Comparison of ENCODE assay signal across 34 mouse cellular contexts in the genomic region with DNA sequence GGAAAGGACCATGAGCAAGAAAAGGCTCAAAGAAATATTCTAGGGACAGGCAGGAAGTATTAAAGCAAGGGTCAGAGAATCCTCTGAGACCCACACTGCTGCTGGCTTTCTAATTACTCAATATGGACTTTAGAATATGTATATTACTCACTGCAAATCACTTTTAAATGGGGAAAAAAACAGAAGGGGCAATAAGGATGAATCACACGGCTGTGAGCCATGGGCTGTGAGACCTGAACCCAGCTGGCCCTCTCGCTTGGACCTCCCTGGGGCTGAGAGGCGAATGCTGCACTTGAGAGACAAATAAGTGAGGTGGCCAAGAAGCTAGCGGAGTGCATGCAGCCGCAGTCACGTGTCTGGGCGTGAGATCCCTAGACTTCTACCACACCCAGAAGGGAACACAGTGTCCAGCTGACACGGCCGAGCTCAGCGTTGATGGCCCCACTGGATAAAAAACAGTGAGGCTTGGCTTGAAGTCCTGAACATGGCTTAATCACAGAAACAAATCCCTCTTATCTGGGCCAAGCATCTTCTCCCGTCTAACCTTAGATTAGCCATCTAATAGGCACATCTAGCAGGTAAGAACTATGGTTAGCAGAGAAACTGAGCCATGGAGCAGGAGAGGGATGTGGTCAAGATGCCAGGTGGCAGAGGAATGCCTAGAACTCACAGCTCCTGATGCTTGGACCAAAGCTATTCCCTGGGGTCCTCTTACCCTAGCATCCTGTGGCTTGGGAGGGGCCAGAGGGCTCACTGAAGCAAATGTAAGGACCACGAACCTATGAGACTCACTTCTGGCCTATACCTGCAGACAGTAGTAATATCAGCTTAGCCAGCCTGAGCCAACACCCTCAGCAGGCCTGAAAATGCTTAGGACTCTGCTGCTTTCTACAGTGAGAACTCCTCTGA. TPM values are rescaled to one million over a fixed set of nuclear protein-coding genes. Genes with fewer than 3 reads are reported as not detected.
DNase-seq lines count a peak whose midpoint lies in the region; ATAC-seq lines count a peak whose summit lies in the region.
"Had no signal": no experiment of that assay in that cellular context is flagged by ENCODE, and none has a peak within 500 bp of the region (broad histone marks: within the 10 kb centered on the region; RNA-seq: fewer than 3 reads in every experiment).

No protein-coding gene starts in this region.

- no peaks in the 10 kb centered on the region for H3K4me1 ChIP-seq in hindbrain, embryonic 11.5 days (replicated peaks; ENCODE audit: control insufficient read depth, insufficient read depth, low read length)
- H3K4me1 ChIP-seq: embryonic facial prominence, embryonic 10.5 days; forebrain, embryonic 15.5 days; heart, embryonic 13.5 days; limb, embryonic 12.5 days; midbrain, embryonic 12.5 days had no signal

- H3K9ac ChIP-seq in hindbrain, embryonic 11.5 days (ENCODE audit: low read depth, low read length) = no peak overlapping the region
- H3K9ac ChIP-seq: forebrain, embryonic 15.5 days; heart, embryonic 13.5 days; limb, embryonic 12.5 days; liver, postnatal 0 days; midbrain, embryonic 12.5 days had no signal

- 88% methylated on average over 12 of the region's 12 CpGs for WGBS in hindbrain, embryonic 11.5 days

- no peak overlapping the region for H3K4me3 ChIP-seq in hindbrain, embryonic 11.5 days (ENCODE audit: low read depth, low read length)
- H3K4me3 ChIP-seq: embryonic facial prominence, embryonic 10.5 days; forebrain, embryonic 15.5 days; heart, embryonic 13.5 days; limb, embryonic 12.5 days; midbrain, embryonic 12.5 days had no signal

- H3K27me3 ChIP-seq in hindbrain, embryonic 11.5 days (ENCODE audit: control insufficient read depth, insufficient read depth, low read length) = no peaks in the 10 kb centered on the region
- H3K27me3 ChIP-seq: forebrain, embryonic 15.5 days; heart, embryonic 13.5 days; limb, embryonic 12.5 days; midbrain, embryonic 12.5 days had no signal

- 0 out of 2 replicates have a peak, but pooled peaks cover 2% of the 10 kb centered on the region for H3K36me3 ChIP-seq in hindbrain, embryonic 11.5 days (ENCODE audit: control insufficient read depth, insufficient read depth, low read length)

- intact Hi-C loops in gastrocnemius, postnatal 14 days (cut with DNase I; ENCODE audit: low total_unique reads) = no loop called here
- intact Hi-C loops in heart, postnatal 36 days (cut with DNase I) = no loop called here

- H3K4me2 ChIP-seq in hindbrain, embryonic 11.5 days (replicated peaks; ENCODE audit: low read depth, low read length) = no peak overlapping the region
- H3K4me2 ChIP-seq: forebrain, embryonic 15.5 days; heart, embryonic 13.5 days; limb, embryonic 12.5 days; liver, embryonic 11.5 days; midbrain, embryonic 12.5 days had no signal

- ATAC-seq in hindbrain, embryonic 11.5 days (ENCODE audit: low FRiP score) = no peak
- ATAC-seq: forebrain, embryonic 15.5 days; hindbrain, postnatal 0 days; liver, postnatal 0 days; lung, postnatal 0 days had no signal

- H3K9me3 ChIP-seq in hindbrain, embryonic 11.5 days (ENCODE audit: control insufficient read depth, low read length) = no peaks in the 10 kb centered on the region
- H3K9me3 ChIP-seq: embryonic facial prominence, embryonic 10.5 days; forebrain, embryonic 15.5 days; heart, embryonic 13.5 days; limb, embryonic 12.5 days; midbrain, embryonic 12.5 days had no signal

- DNase-seq in urinary bladder, postnatal 36 days (ENCODE audit: low spot score in 2 of 2) = peak; percentile 16 to 59
- DNase-seq in urinary bladder, postnatal 4 days (ENCODE audit: low spot score in 2 of 2) = no peak
- peak; percentile 77 for DNase-seq in gastrocnemius, postnatal 14 days
- peak; percentile 28 to 31 for DNase-seq in heart, postnatal 36 days
- DNase-seq in layer of hippocampus, postnatal 14 days (ENCODE audit: low spot score in 2 of 2) = no peak
- no peak for DNase-seq in lung, postnatal 36 days
- no peak for DNase-seq in hindbrain, embryonic 11.5 days (ENCODE audit: low spot score)
- DNase-seq: adrenal gland, adult 2 months; cerebellum, adult 11-12 months; cerebellum, postnatal 10 days; kidney, adult 18-20 months; kidney, postnatal 10 days; liver, postnatal 0 days; thymus, postnatal 25 days had no signal

- H3K27ac ChIP-seq in hindbrain, embryonic 11.5 days (ENCODE audit: low read depth, low read length) = no peak overlapping the region
- H3K27ac ChIP-seq: embryonic facial prominence, embryonic 10.5 days; forebrain, embryonic 15.5 days; heart, embryonic 13.5 days; hindbrain, postnatal 0 days; limb, embryonic 12.5 days; midbrain, embryonic 12.5 days had no signal

RNA-seq across cellular contexts. Expression of a gene that starts 11.9 kb away (rescaled TPM):
- total RNA-seq in gastrocnemius, postnatal 14 days (2021) = 1 to 10 TPM; 6.0 to 6.2 TPM
- 1 to 10 TPM; 6.9 to 7.0 TPM for total RNA-seq in heart, postnatal 36 days (2021)
- 10 to 100 TPM; 18.2 to 19.6 TPM for total RNA-seq in layer of hippocampus, postnatal 14 days (2021)
- polyA plus RNA-seq in hindbrain, embryonic 11.5 days (2014; fragmentation: Nextera tagmentation; extraction: Ambion mirVana) = 36.0 and 37.4 TPM in 2 replicates

RNA-seq across cellular contexts. Expression of a gene that starts 18.3 kb away (rescaled TPM):
- total RNA-seq in gastrocnemius, postnatal 14 days (2021) = not detected
- not detected for total RNA-seq in heart, postnatal 36 days (2021)
- not detected for total RNA-seq in layer of hippocampus, postnatal 14 days (2021)
- not detected in 2 replicates for polyA plus RNA-seq in hindbrain, embryonic 11.5 days (2014; fragmentation: Nextera tagmentation; extraction: Ambion mirVana)
- total RNA-seq: adrenal gland, adult 2 months; adrenal gland, postnatal 4 days; hematopoietic stem cell, adult 5-6 weeks; hindbrain, postnatal 0 days; layer of hippocampus, adult 18-20 months; layer of hippocampus, postnatal 25 days; left cerebral cortex, postnatal 10 days; megakaryocyte progenitor cell, adult 5-6 weeks; MEL; monocyte, adult 5-6 weeks; neutrophil, adult 5-6 weeks had no signal
- polyA plus RNA-seq: adrenal gland, adult 2 months; C2C12; cortical plate, adult 2 months; embryonic facial prominence, embryonic 10.5 days; forebrain, embryonic 15.5 days; heart, embryonic 13.5 days; hindbrain, postnatal 0 days; limb, embryonic 12.5 days; liver, embryonic 11.5 days; liver, postnatal 0 days; lung, postnatal 0 days; midbrain, embryonic 12.5 days; testis, adult 2 months had no signal

RNA-seq across cellular contexts. Expression of a gene that starts 25.2 kb away (rescaled TPM):
- total RNA-seq in gastrocnemius, postnatal 14 days (2021) = 10 to 100 TPM; 77.6 to 84.1 TPM
- total RNA-seq in heart, postnatal 36 days (2021) = 10 to 100 TPM; 92.1 to 92.3 TPM
- 100 to 1,000 TPM; 149 to 156 TPM for total RNA-seq in layer of hippocampus, postnatal 14 days (2021)
- polyA plus RNA-seq in hindbrain, embryonic 11.5 days (2014; fragmentation: Nextera tagmentation; extraction: Ambion mirVana) = 154 and 157 TPM in 2 replicates

RNA-seq across cellular contexts. Expression of a gene that starts 33.6 kb away (rescaled TPM):
- total RNA-seq in gastrocnemius, postnatal 14 days (2021) = 10 to 100 TPM; 10.3 to 12.7 TPM
- 1 to 10 TPM; 3.1 to 3.3 TPM for total RNA-seq in heart, postnatal 36 days (2021)
- total RNA-seq in layer of hippocampus, postnatal 14 days (2021) = 1 to 10 TPM; 1.3 to 1.6 TPM
- polyA plus RNA-seq in hindbrain, embryonic 11.5 days (2014; fragmentation: Nextera tagmentation; extraction: Ambion mirVana) = 2.5 and 3.1 TPM in 2 replicates
- total RNA-seq: monocyte, adult 5-6 weeks; neutrophil, adult 5-6 weeks had no signal

RNA-seq across cellular contexts. Expression of a gene that starts 57.8 kb away (rescaled TPM):
- under 1 TPM in 1 of 2 experiments, not detected in 1; 0.08 TPM for total RNA-seq in gastrocnemius, postnatal 14 days (2021)
- total RNA-seq in heart, postnatal 36 days (2021) = not detected
- 10 to 100 TPM; 50.0 to 53.3 TPM for total RNA-seq in layer of hippocampus, postnatal 14 days (2021)
- 3.2 and 3.4 TPM in 2 replicates for polyA plus RNA-seq in hindbrain, embryonic 11.5 days (2014; fragmentation: Nextera tagmentation; extraction: Ambion mirVana)
- total RNA-seq: monocyte, adult 5-6 weeks; neutrophil, adult 5-6 weeks had no signal
- polyA plus RNA-seq: liver, embryonic 11.5 days; liver, postnatal 0 days had no signal

Comparison
In these comparisons a context has a peak if more than half of its experiments do, and no peak if none do; other contexts are left out.
1. DNase-seq: peak in urinary bladder, postnatal 36 days (2 of 2), gastrocnemius, postnatal 14 days (single experiment) and heart, postnatal 36 days (2 of 2); none in urinary bladder, postnatal 4 days (0 of 2), layer of hippocampus, postnatal 14 days (0 of 2), lung, postnatal 36 days (single experiment) and hindbrain, embryonic 11.5 days (single experiment).